Mouse (Mus musculus): ENCODE measurements around the gene Ptpn11.
"Not testable (repeated sequence)": the region's sequence is repeated elsewhere in the genome, so short reads cannot be mapped to it uniquely, and the experiment has no call there.

Ptpn11 gene

DNA sequence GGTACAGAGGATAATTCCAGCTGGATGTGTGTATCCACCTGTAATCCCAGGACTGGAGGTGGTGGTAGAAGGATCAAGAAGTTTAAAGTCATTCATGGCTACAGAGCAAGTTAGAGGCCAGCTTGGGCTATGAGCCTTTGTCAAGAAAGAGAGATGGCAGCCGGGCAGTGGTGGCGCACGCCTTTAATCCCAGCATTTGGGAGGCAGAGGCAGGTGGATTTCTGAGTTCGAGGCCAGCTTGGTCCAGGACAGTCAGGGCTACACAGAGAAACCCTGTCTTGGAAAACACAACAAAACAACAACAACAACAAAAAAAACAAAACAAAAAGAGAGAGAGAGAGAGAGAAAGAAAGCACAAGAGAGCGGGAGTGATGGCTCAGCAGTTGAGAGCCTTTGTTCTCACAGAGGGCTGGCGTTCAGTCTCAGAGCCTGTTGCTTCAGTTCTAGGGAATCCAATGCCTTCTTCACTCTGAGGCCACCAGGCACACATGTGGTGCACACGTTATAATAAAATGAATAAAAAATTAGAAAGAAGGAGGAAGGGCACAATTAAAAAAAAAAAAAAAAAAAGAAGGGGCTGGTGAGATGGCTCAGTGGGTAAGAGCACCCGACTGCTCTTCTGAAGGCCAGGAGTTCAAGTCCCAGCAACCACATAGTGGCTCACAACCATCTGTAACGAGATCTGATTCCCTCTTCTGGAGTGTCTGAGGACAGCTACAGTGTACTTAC, 25.6 kb upstream of the Ptpn11 start:
- in situ Hi-C loops (cut with MboI; ENCODE audit: low pct_unique_long_range_greater_than_20kb in 1 of 2, low sequenced_read_pairs in 2 of 2, unreplicated experiment in 1 of 2), result loop anchor here (5.0 to 10.0 kb wide), 2 partner anchors 158 to 161 kb away; no protein-coding TSS in a partner anchor

- in situ Hi-C loops (cut with MboI; ENCODE audit: low pct_unique_long_range_greater_than_20kb in 1 of 2, low sequenced_read_pairs in 2 of 2, unreplicated experiment in 1 of 2), result loop anchor here (5.0 to 10.0 kb wide), 2 partner anchors 159 to 161 kb away; no protein-coding TSS in a partner anchor
These were observed 24.9 kb upstream of the Ptpn11 start for GRCm38 (mm10) chr5:121216126-121216446.

- in situ Hi-C loops (cut with MboI; ENCODE audit: low pct_unique_long_range_greater_than_20kb in 1 of 2, low sequenced_read_pairs in 2 of 2, unreplicated experiment in 1 of 2), result loop anchor here (5.0 to 10.0 kb wide), 2 partner anchors 159 to 162 kb away; no protein-coding TSS in a partner anchor
These were observed 24.4 kb upstream of the Ptpn11 start for GRCm38 (mm10) chr5:121215380-121216125.

GRCm38 (mm10) chr5:121214707-121215106, 23.5 kb upstream of the Ptpn11 start:
- in situ Hi-C loops (cut with MboI; ENCODE audit: low pct_unique_long_range_greater_than_20kb in 1 of 2, low sequenced_read_pairs in 2 of 2, unreplicated experiment in 1 of 2), result loop anchor here (5.0 to 10.0 kb wide), 2 partner anchors 160 to 163 kb away; no protein-coding TSS in a partner anchor

DNA sequence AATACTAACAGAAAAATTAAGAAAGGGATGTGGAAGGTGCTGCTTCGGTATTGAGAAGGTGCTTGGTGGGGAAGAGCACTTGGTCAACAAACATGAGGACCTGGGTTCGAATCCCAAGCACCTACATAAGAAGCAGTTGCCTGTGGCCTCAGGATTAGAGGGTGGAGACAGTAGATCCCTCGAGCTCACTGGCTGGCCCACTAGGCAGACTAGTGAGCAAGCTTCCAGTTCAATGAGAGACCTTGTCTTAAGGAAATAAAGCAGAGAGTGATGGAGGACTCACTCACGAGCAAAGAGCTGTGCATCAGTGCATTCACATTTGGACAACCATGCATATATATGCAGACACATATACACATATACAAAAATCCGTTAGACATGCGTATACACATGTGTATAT, 20.9 kb upstream of the Ptpn11 start:
- in situ Hi-C loops (cut with MboI; ENCODE audit: low pct_unique_long_range_greater_than_20kb in 1 of 2, low sequenced_read_pairs in 2 of 2, unreplicated experiment in 1 of 2), result loop anchor here in 1 of 2 experiments (10.0 kb wide), 1 partner anchor 163 kb away; no protein-coding TSS in a partner anchor

DNA sequence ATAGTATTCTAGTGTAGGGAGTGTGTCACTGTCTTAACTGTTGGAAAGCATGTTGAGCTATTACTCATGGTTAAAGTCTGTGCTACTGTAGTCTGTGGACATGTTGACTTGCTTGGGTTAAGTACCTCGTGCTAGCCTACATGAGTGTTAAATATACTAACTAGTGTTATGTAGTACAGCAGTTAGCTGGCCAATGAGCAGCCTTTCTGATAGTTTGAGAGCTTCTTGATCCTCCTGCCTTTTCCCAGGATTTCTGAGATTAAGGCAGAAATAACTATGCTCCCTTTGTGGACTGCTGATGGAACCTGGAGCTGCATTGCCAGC, 19.4 kb upstream of the Ptpn11 start:
- in situ Hi-C loops (cut with MboI; ENCODE audit: low pct_unique_long_range_greater_than_20kb in 1 of 2, low sequenced_read_pairs in 2 of 2, unreplicated experiment in 1 of 2), result loop anchor here in 1 of 2 experiments (10.0 kb wide), 1 partner anchor 164 kb away; no protein-coding TSS in a partner anchor

DNA sequence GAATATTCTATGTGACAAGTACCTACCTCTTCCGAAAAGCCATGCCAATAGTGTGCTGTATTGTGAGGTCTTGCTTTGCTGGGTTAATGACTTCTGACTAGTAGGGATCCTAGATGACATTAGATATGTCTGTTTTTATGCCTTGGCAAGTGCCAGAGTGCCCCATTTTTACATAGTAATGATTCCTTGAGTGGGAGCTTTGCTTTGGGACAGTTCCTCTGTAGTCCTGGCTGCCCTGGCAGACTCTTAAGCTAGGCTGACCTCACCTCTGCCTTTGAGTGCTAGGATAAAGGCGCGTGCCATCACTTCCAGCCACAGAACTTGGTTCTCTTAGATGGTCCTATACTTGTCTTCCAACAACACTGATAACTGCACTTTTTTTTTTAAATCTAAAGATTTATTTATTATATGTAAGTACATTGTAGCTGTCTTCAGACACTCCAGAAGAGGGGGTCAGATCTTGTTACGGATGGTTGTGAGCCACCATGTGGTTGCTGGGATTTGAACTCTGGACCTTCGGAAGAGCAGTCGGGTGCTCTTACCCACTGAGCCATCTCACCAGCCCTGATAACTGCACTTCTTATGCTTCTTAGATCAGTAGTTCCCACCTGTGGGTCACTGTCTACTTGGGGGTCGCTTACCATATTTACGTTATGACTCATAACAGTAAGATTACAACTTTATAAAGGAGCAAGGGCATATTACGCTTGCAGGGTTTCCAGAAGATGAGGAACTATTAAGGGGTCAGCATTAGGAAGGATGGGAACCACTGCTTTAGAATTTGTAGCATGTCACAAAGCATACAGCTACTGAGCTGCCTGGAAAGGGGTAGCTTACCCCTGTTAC, 18.8 kb upstream of the Ptpn11 start:
- in situ Hi-C loops (cut with MboI; ENCODE audit: low pct_unique_long_range_greater_than_20kb in 1 of 2, low sequenced_read_pairs in 2 of 2, unreplicated experiment in 1 of 2), result loop anchor here in 1 of 2 experiments (10.0 kb wide), 1 partner anchor 165 kb away; no protein-coding TSS in a partner anchor

DNA sequence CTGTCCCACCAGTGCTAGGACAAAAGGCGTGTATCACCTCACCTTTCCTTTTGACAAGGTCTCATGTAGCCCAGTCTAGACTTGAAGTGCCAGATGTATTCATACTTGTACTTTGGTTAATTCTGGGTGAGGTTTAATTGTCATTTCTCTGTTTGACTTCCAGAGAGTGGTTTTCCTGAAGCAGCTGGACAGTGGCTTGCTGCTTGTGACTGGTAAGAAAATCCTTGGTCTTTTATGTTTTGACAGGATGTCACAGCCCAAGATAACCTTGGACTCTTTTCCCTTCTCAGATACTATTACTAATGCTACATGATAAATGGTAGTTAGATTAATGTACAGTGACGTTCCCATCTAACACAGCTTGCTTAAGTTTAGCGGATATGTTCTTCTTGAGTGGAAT, 15.8 kb upstream of the Ptpn11 start:
- in situ Hi-C loops (cut with MboI; ENCODE audit: low pct_unique_long_range_greater_than_20kb in 1 of 2, low sequenced_read_pairs in 2 of 2, unreplicated experiment in 1 of 2), result no loop called here

- in situ Hi-C loops (cut with MboI; ENCODE audit: low pct_unique_long_range_greater_than_20kb in 1 of 2, low sequenced_read_pairs in 2 of 2, unreplicated experiment in 1 of 2), result no loop called here
These were observed 15.3 kb upstream of the Ptpn11 start for GRCm38 (mm10) chr5:121206540-121206939.

DNA sequence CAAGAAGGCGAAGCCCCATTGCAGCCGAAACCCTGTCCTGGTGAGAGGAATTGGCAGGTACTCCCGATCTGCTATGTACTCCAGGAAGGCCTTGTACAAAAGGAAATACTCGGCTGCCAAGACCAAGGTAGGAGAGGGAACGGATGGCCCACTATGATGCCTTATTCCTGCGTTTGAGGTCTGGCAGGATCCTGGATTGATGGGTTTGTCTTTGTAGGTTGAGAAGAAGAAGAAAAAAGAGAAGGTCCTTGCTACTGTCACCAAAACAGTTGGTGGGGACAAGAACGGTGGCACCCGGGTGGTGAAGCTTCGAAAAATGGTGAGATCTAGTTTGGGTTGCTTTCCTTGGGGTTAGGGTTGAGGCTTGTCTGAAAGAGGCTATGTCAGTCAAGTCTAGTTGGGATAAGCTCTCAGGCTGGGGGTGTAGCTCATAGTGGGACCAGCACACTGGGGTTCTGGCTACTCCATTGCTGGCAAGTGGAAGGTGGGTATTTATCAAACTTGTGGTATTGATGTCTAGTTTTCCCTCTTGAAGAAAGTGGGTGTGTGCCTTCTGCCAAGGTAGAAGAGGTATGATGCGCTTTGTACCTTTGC, 14.4 kb upstream of the Ptpn11 start:
- in situ Hi-C loops (cut with MboI; ENCODE audit: low pct_unique_long_range_greater_than_20kb in 1 of 2, low sequenced_read_pairs in 2 of 2, unreplicated experiment in 1 of 2), result not testable (repeated sequence)

DNA sequence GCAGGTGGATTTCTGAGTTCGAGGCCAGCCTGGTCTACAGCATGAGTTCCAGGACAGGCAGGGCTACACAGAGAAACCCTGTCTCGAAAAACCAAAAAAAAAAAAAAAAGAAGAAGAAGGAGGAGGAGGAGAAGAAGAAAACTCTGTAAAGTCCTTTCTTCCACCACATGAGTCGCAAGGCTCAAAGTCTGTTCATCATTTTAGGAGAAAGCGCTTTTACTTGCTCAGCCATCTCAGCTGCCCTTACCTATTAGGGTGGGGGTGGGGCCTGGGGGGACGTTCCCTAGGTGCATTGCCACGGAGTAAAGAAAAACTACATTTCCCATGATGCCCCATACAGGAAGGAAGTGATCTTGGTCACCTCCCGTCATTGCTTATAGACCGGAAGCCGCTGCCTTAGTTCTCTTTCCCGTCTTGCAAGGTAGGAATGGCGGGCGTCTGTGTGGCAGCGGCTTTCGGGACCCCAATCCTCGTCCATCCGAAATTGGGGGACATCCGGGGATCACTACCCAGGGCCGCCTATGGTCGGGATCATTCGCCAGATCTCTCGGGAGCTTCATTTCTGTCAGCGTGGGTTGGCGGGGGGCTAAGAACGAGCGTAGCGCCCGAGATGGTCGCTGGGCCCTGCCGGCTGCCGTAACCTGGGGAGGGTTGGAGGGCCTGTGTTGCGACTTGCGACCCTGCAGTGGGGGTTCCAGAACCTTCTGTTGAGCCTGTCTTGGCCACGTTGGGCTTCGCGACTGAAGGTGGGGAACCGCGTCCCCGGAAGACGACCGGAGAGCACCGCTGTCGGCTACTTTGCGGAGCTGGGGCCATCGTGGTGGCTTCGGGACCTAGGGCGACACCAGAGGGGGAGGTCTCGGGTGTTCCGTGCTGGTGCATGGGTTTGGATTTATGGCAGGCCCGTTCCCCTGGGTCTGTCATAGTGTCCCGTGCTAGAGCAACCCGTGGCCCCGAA, 13.2 kb upstream of the Ptpn11 start, which contains the start of gene Rpl6:
Gene Rpl6, plus strand, starts transcription at position 350 of the 958 bp plus-strand sequence.
- in situ Hi-C loops (cut with MboI; ENCODE audit: low pct_unique_long_range_greater_than_20kb in 1 of 2, low sequenced_read_pairs in 2 of 2, unreplicated experiment in 1 of 2), result no loop called here

GRCm38 (mm10) chr5:121202467-121202866, 11.3 kb upstream of the Ptpn11 start:
- in situ Hi-C loops (cut with MboI; ENCODE audit: low pct_unique_long_range_greater_than_20kb in 1 of 2, low sequenced_read_pairs in 2 of 2, unreplicated experiment in 1 of 2), result no loop called here

GRCm38 (mm10) chr5:121201739-121202138, 10.5 kb upstream of the Ptpn11 start:
- in situ Hi-C loops (cut with MboI; ENCODE audit: low pct_unique_long_range_greater_than_20kb in 1 of 2, low sequenced_read_pairs in 2 of 2, unreplicated experiment in 1 of 2), result no loop called here

- in situ Hi-C loops (cut with MboI; ENCODE audit: low pct_unique_long_range_greater_than_20kb in 1 of 2, low sequenced_read_pairs in 2 of 2, unreplicated experiment in 1 of 2), result no loop called here
These were observed 7.2 kb upstream of the Ptpn11 start for GRCm38 (mm10) chr5:121198376-121198775.

GRCm38 (mm10) chr5:121197337-121197736, 6.1 kb upstream of the Ptpn11 start:
- in situ Hi-C loops (cut with MboI; ENCODE audit: low pct_unique_long_range_greater_than_20kb in 1 of 2, low sequenced_read_pairs in 2 of 2, unreplicated experiment in 1 of 2), result no loop called here

DNA sequence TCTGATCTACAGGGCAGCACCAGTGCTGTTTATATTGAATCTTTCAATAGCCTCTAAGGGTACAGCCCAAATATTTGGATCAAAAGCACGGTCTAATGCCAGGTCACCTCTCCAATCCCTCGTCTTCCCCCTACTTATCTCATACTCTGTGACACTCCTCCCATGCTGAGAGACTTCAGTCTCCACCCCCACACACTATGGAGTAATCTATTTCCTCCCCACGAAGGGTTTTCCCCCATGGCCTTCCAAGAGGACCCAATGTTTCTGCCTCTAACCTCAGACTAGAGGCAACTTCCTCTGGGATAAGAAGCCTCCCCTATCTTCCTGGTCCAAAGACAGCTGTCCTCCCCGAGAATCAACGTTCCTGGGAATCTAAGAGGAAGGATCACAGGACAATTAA, 5.6 kb upstream of the Ptpn11 start:
- in situ Hi-C loops (cut with MboI; ENCODE audit: low pct_unique_long_range_greater_than_20kb in 1 of 2, low sequenced_read_pairs in 2 of 2, unreplicated experiment in 1 of 2), result no loop called here

DNA sequence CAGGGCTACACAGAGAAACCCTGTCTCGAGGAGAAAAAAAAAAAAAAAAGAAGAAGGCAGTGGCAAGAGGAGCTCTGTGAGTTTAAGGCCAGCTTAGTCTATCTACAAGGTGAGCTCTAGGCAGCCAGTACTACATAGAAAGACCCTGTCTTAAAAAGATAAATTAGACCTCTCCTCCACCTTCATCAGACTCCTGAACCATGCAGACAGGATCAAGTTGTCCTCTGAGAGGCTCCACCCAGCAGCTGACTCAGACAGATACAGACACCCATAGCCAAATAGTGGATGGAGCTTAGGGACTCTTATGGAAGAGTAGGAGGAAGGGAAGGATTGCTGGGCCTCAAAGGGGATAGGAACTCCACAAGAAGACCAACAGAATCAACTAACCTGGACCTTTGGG, 3.0 kb upstream of the Ptpn11 start:
- in situ Hi-C loops (cut with MboI; ENCODE audit: low pct_unique_long_range_greater_than_20kb in 1 of 2, low sequenced_read_pairs in 2 of 2, unreplicated experiment in 1 of 2), result no loop called here

GRCm38 (mm10) chr5:121191584-121191906, 348 bp upstream of the Ptpn11 start:
- in situ Hi-C loops (cut with MboI; ENCODE audit: low pct_unique_long_range_greater_than_20kb in 1 of 2, low sequenced_read_pairs in 2 of 2, unreplicated experiment in 1 of 2), result no loop called here

Data from mouse embryonic stem cell (cell line).